Mouse (Mus musculus) Patski (cell line): ENCODE results near the gene Gldc. TPM values are rescaled to one million over a fixed set of nuclear protein-coding genes. Genes with fewer than 3 reads are reported as not detected.

Experiments used
- ATAC-seq: fragments of 100-300 bp; one replicate; pipeline ENCODE4 v1.8.0; 2021
- CTCF ChIA-PET: fragments of 350-600 bp; sonication (Branson Sonifier 250); formaldehyde crosslinking; loops from one replicate; lab custom pipeline; 2022; ENCODE audit warnings: inconsistent platforms; lab: Charles Lee
- POLR2A ChIA-PET: fragments of 350-600 bp; sonication (Branson Sonifier 250); formaldehyde crosslinking; loops from one replicate; lab custom pipeline; 2022; ENCODE audit warnings: antibody characterized with exemption, inconsistent platforms; lab: Charles Lee
- DNase-seq: peaks from one replicate; pipeline ENCODE4 v3.0.0-alpha.2; 2011; ENCODE audit warnings: low read depth, low spot score
- H3K27me3 ChIP-seq: fragments of 371-371 bp; one replicate; pipeline ENCODE4 v1.5.1; 2021
- CTCF ChIP-seq: fragments of 100-300 bp; IDR thresholded peaks from one replicate; pipeline ENCODE4 v1.5.1; 2021
- in situ Hi-C: fragments of 300-500 bp; cut with MboI; formaldehyde crosslinking; loops from 3 replicates; pipeline ENCODE4 v1.11.1; 2018; ENCODE audit warnings: low pct_unique_long_range_greater_than_20kb, mixed read lengths
- polyA plus RNA-seq: library from polyadenylated mRNA; unstranded; gene quantifications from one replicate; pipeline ENCODE4 v1.2.3, GENCODE M21; 2021

Gene Gldc
- polyA plus RNA-seq, 1 experiment from 2014 or later: 0.39 TPM

- in situ Hi-C loops: loop anchor here (5.0 kb wide), 2 partner anchors 138 to 293 kb away; no protein-coding TSS in a partner anchor
- H3K27me3 ChIP-seq: peaks cover 6% of the 10 kb centered on the region
- CTCF ChIA-PET: interaction anchor here (1.5 to 1.8 kb wide), 3 partner anchors 11 to 21 kb away, joined by 4 to 5 read pairs (median 4); no protein-coding TSS in a partner anchor
- DNase-seq (no peak), ATAC-seq (no peak)
- POLR2A ChIA-PET: no interaction called here
- no peak for TF ChIP-seq CTCF
Observed at GRCm38 (mm10) chr19:30125670-30126059, 49.6 kb downstream of the Gldc start.

DNA sequence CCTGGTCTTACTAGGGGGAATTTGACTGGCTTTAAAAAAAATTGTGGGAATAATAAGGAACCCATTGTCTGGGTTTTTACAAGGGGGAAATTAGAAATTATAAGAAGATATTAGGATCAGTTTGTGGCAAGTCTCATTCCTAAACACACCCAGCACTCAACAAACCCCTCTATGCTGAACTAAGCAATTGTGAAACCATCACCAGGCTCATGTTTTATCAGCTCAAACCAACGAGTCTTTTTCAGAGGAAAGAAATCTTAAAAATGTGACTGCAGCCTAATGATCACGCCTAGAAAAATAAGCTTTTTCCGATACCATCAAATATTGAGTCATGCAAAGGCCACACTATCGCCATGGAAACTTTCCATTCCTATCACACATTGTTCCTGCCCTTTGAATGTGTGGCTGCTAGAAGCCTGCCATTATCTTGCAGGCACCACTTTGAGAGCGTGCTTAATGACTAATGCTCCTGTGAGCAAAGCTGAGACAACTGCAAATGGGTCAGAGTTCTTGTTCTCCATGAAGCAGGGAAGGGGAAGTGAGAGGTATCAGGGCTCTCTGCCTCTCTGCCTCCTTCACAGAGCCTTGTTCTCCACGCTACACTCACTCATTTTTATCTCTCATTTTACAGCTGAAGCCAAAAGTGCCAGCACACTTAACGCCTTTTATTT, 50.1 kb downstream of the Gldc start:
- no peak for TF ChIP-seq CTCF
- in situ Hi-C loops: loop anchor here (5.0 kb wide), 2 partner anchors 138 to 293 kb away; no protein-coding TSS in a partner anchor
- CTCF ChIA-PET: interaction anchor here (0.9 to 1.8 kb wide), 4 partner anchors 10 to 81 kb away, joined by 3 to 5 read pairs (median 4); no protein-coding TSS in a partner anchor
- peaks cover under 1% of the 10 kb centered on the region for H3K27me3 ChIP-seq
- POLR2A ChIA-PET: no interaction called here
- DNase-seq (no peak), ATAC-seq (no peak)

GRCm38 (mm10) chr19:30118344-30119312, 56.6 kb downstream of the Gldc start:
- ATAC-seq: no peak
- TF ChIP-seq CTCF: no peak
- peaks cover 12% of the 10 kb centered on the region for H3K27me3 ChIP-seq
- in situ Hi-C loops: no loop called here
- ChIA-PET POLR2A (no interaction called here), CTCF (no interaction called here)
- no peak for DNase-seq

GRCm38 (mm10) chr19:30117775-30118174, 57.5 kb downstream of the Gldc start:
- no peak for DNase-seq
- POLR2A ChIA-PET: no interaction called here
- ATAC-seq: no peak

DNA sequence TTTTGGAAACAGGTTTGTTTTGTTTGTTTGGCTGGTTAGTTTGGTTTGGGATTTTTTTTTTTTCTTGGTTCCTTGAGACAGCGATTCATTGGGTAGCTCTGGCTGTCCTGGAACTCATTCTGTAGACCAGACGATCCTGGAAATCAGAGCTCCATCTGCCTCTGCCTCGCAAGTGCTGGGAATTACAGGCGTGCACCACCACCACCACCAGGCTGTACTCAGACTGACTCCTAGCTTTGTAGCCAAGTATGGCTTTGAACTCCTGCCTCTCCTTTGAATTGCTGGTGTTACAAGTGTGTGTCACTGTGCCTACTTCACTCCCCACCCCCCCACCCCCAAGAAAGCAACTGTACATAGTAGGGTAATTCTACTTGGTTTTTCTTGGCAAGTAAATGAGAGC, 58.0 kb downstream of the Gldc start:
- TF ChIP-seq CTCF: no peak
- H3K27me3 ChIP-seq: peaks cover 12% of the 10 kb centered on the region
- ChIA-PET POLR2A (no interaction called here), CTCF (no interaction called here)
- in situ Hi-C loops: no loop called here
- no peak for DNase-seq
- ATAC-seq: no peak

More at GRCm38 (mm10) chr19:30117775-30118174, 57.5 kb downstream of the Gldc start:
- in situ Hi-C loops: no loop called here
- CTCF ChIA-PET: no interaction called here
- peaks cover 12% of the 10 kb centered on the region for H3K27me3 ChIP-seq
- no peak for TF ChIP-seq CTCF

DNA sequence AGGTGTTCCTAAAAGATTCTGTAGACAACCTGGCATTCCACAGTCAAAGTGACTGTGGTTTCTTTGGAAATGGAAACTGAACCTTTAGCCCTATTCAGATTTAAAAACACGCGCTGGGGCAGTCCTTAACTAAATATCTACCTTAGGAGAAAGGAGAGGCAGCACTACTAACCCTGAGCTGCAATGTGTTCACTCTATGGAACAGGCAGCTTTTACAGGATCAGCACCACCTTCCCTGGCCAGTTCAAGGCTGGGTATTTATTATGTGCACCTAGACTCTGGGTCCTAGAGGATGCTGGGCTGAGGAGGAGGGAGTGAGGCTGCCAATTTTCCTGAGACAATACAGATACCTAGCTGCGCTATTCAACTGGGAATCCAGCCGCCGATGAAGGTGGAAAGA, 59.6 kb downstream of the Gldc start:
- ATAC-seq (no peak), DNase-seq (no peak)
- TF ChIP-seq CTCF: no peak

GRCm38 (mm10) chr19:30114919-30115441, 60.2 kb downstream of the Gldc start:
- in situ Hi-C loops: no loop called here
- ChIA-PET POLR2A (no interaction called here), CTCF (interaction anchor here (1.3 kb wide), 1 partner anchor 10 kb away, joined by 5 read pairs; no protein-coding TSS in a partner anchor)
- H3K27me3 ChIP-seq: peaks cover 12% of the 10 kb centered on the region
- ATAC-seq (no peak), DNase-seq (no peak)
- no peak for TF ChIP-seq CTCF

More for the DNA sequence above, 59.6 kb downstream of the Gldc start:
- peaks cover 12% of the 10 kb centered on the region for H3K27me3 ChIP-seq
- in situ Hi-C loops: no loop called here
- POLR2A ChIA-PET: no interaction called here
- CTCF ChIA-PET: no interaction called here

DNA sequence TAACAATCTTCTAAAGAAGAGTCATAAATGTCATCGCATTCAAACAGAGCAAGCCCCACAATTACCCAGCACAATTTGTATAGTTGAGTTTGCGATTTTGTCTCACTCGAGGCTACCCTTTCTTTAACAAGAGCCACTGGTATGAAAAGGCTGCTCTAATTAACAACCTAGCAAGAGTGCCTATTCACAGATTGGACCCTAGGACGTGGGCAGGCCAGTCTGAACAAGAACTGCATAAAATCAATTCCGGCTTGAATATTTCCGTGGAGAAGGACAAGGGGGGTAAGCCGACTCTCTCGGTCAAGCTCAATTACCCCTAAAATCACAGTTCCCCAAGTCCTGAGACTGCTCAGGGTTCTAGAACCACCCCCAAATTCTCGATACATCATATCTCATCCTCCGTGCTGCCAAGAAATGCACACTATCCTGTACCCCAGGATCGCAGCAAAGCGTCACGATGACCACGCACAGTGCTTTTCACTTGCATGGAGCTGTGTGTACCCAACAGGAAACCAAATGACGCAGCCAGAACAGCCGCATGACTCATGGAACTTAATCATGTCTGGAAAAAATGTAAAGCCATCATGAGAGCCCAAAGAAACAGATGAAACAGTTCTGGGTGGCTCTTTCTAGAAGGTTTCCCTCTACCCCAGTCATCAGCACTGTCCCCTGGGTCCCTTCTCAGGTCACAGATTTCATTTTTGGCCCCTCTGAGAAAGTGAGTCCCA, 62.1 kb downstream of the Gldc start:
- in situ Hi-C loops: no loop called here
- peaks cover 12% of the 10 kb centered on the region for H3K27me3 ChIP-seq
- ChIA-PET POLR2A (interaction anchor here (0.6 kb wide), 1 partner anchor 763 kb away, joined by 5 read pairs; no protein-coding TSS in a partner anchor), CTCF (interaction anchor here (1.2 kb wide), 2 partner anchors 13 to 23 kb away, joined by 3 to 5 read pairs; no protein-coding TSS in a partner anchor)
- TF ChIP-seq CTCF: no peak
- ATAC-seq: no peak
- DNase-seq: no peak

DNA sequence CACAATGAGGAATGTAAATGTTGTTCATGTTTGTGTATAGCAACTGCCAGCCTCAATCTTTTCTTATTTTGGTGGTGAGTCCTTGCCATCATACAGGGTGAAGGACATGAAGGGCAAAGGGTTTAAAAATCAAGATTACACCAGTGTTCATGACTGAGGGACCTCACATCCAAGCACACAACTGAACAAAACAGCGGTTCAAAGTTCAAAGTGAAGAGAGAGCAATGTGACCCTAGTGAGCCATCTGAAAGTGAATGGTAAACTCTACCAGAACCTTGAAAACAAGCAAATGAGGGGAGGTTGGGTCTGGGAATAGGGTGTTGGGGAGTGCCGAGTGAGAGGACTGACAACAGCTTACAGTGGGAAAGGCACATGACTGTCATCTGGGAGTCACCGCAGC, 63.8 kb downstream of the Gldc start:
- peaks cover 4% of the 10 kb centered on the region for H3K27me3 ChIP-seq
- ChIA-PET CTCF (no interaction called here), POLR2A (no interaction called here)
- DNase-seq (no peak), ATAC-seq (no peak)
- in situ Hi-C loops: no loop called here
- no peak for TF ChIP-seq CTCF

DNA sequence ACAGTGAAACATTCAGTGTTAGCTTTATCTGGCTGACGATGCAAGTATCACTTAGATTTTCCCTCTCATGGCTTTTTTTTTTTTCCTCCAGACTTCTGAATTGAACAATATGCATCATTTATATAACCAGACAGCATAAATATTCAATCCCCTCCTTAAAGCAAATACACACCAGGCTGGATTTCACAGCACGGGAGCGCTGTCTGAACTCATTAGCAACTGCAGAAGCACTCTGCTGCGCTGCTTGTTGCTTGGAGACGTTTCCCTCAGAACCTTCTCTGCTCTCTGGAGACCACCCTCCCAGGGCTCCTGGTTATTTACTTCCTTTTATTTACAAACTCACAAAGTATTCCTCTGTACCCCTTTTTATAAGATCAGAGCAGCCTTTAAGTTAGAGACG, 66.1 kb downstream of the Gldc start:
- ChIA-PET CTCF (no interaction called here), POLR2A (no interaction called here)
- ATAC-seq (no peak), DNase-seq (no peak)
- no peak for TF ChIP-seq CTCF
- in situ Hi-C loops: no loop called here
- no peaks in the 10 kb centered on the region for H3K27me3 ChIP-seq
